Mouse (Mus musculus): ENCODE measurements around the gene Ccdc33. TPM values are rescaled to one million over a fixed set of nuclear protein-coding genes. Genes with fewer than 3 reads are reported as not detected.

The Ccdc33 gene
- total and polyA plus RNA-seq, 2 experiments from 2014 or later: not detected

DNA sequence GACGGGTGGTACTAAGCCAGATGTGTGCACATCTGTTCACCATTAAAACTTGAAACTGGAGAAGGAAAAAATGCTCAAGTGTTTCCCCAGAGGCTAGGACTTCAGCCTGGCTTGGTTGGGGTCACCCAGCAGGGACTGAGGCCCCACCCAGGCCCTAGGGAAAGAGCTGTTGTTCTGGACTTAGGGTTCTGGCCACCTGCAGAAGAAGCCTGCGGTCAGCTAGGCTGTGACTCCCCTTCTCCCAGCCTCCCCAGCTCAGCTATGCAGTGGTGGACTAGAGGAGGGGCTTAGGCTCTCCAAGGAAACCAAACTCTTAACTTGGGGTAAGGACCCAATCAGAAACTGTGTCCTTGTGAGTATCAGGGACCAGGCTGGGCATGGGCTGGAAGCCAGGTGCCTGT, 17.3 kb upstream of the Ccdc33 start:
- no peak overlapping the region for H3K4me3 ChIP-seq (ENCODE audit: low read depth, low read length)
- no peak overlapping the region for H3K9ac ChIP-seq (replicated peaks; ENCODE audit: low read depth, low read length)
- ATAC-seq (ENCODE audit: insufficient read depth, low read depth) (peak; percentile 44; the same call in 1 of the 2 replicates), DNase-seq (ENCODE audit: low spot score) (no peak)
- H3K27me3 ChIP-seq (ENCODE audit: control insufficient read depth, insufficient read depth, low read length): peaks cover 46% of the 10 kb centered on the region
- H3K36me3 ChIP-seq (replicated peaks; ENCODE audit: control insufficient read depth, insufficient read depth, low read length): no peaks in the 10 kb centered on the region
- no peaks in the 10 kb centered on the region for H3K4me1 ChIP-seq (ENCODE audit: control insufficient read depth, insufficient read depth)
- no peak overlapping the region for H3K4me2 ChIP-seq (ENCODE audit: low read depth, low read length)
- no peaks in the 10 kb centered on the region for H3K9me3 ChIP-seq (replicated peaks; ENCODE audit: control insufficient read depth, low read length)
- 40% methylated on average over 2 of the region's 2 CpGs for WGBS
- TF ChIP-seq EP300 (IDR thresholded peaks at IDR 0.05; ENCODE audit: low read depth) (no peak), CTCF (IDR thresholded peaks at IDR 0.05; ENCODE audit: low read depth) (no peak)
- H3K27ac ChIP-seq (ENCODE audit: low read depth): no peak overlapping the region

- no peak for ATAC-seq (ENCODE audit: insufficient read depth, low read depth)
- no peaks in the 10 kb centered on the region for H3K4me1 ChIP-seq (ENCODE audit: control insufficient read depth, insufficient read depth)
- H3K4me2 ChIP-seq (ENCODE audit: low read depth, low read length): no peak overlapping the region
These were observed 16.3 kb upstream of the Ccdc33 start for GRCm38 (mm10) chr9:58134906-58135305.

GRCm38 (mm10) chr9:58133893-58134884, 15.6 kb upstream of the Ccdc33 start:
- H3K4me1 ChIP-seq (ENCODE audit: control insufficient read depth, insufficient read depth): no peaks in the 10 kb centered on the region
- no peaks in the 10 kb centered on the region for H3K9me3 ChIP-seq (replicated peaks; ENCODE audit: control insufficient read depth, low read length)
- WGBS: 19% methylated on average over 16 of the region's 17 CpGs
- DNase-seq (ENCODE audit: low spot score) (no peak), ATAC-seq (ENCODE audit: insufficient read depth, low read depth) (no peak)
- no peaks in the 10 kb centered on the region for H3K36me3 ChIP-seq (replicated peaks; ENCODE audit: control insufficient read depth, insufficient read depth, low read length)
- H3K9ac ChIP-seq (replicated peaks; ENCODE audit: low read depth, low read length): no peak overlapping the region
- peaks cover 61% of the 10 kb centered on the region for H3K27me3 ChIP-seq (ENCODE audit: control insufficient read depth, insufficient read depth, low read length)
- TF ChIP-seq CTCF (IDR thresholded peaks at IDR 0.05; ENCODE audit: low read depth) (no peak), EP300 (IDR thresholded peaks at IDR 0.05; ENCODE audit: low read depth) (no peak)
- H3K4me3 ChIP-seq (ENCODE audit: low read depth, low read length): no peak overlapping the region
- no peak overlapping the region for H3K4me2 ChIP-seq (ENCODE audit: low read depth, low read length)
- no peak overlapping the region for H3K27ac ChIP-seq (ENCODE audit: low read depth)

More at GRCm38 (mm10) chr9:58134906-58135305, 16.3 kb upstream of the Ccdc33 start:
- Histone ChIP-seq H3K9ac (replicated peaks; ENCODE audit: low read depth, low read length) (no peak overlapping the region), H3K36me3 (replicated peaks; ENCODE audit: control insufficient read depth, insufficient read depth, low read length) (no peaks in the 10 kb centered on the region), H3K27me3 (ENCODE audit: control insufficient read depth, insufficient read depth, low read length) (peaks cover 53% of the 10 kb centered on the region), H3K4me3 (ENCODE audit: low read depth, low read length) (no peak overlapping the region), H3K27ac (ENCODE audit: low read depth) (no peak overlapping the region), H3K9me3 (replicated peaks; ENCODE audit: control insufficient read depth, low read length) (no peaks in the 10 kb centered on the region)
- DNase-seq (ENCODE audit: low spot score): no peak
- 29% methylated on average over 7 of the region's 7 CpGs for WGBS
- TF ChIP-seq CTCF (IDR thresholded peaks at IDR 0.05; ENCODE audit: low read depth) (no peak), EP300 (IDR thresholded peaks at IDR 0.05; ENCODE audit: low read depth) (no peak)

DNA sequence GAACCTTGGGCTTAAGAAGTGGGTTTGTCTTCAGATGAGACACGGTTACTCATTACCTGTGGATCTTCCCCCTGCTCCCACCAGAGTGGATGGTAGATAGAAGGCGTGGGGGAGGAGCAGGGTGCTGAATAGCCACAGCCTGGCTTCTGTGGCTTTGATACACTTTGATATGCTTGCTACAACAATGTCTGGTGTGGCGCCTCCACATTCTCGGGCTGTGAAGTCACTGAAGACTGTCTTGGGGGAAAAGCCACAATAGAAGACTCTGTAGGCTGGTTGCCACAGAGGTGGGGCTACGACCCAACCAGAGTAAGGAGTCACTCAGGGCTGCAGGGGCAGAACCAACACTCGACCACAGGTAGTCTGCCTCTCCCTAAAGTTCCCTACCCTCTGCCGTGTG, 13.1 kb upstream of the Ccdc33 start:
- Histone ChIP-seq H3K9ac (replicated peaks; ENCODE audit: low read depth, low read length) (no peak overlapping the region), H3K36me3 (replicated peaks; ENCODE audit: control insufficient read depth, insufficient read depth, low read length) (no peaks in the 10 kb centered on the region), H3K4me2 (ENCODE audit: low read depth, low read length) (no peak overlapping the region), H3K9me3 (replicated peaks; ENCODE audit: control insufficient read depth, low read length) (no peaks in the 10 kb centered on the region), H3K27ac (ENCODE audit: low read depth) (no peak overlapping the region), H3K4me1 (ENCODE audit: control insufficient read depth, insufficient read depth) (no peaks in the 10 kb centered on the region), H3K4me3 (ENCODE audit: low read depth, low read length) (no peak overlapping the region), H3K27me3 (ENCODE audit: control insufficient read depth, insufficient read depth, low read length) (peaks cover 69% of the 10 kb centered on the region)
- no peak for ATAC-seq (ENCODE audit: insufficient read depth, low read depth)
- WGBS: 61% methylated on average over 7 of the region's 7 CpGs
- no peak for DNase-seq (ENCODE audit: low spot score)
- TF ChIP-seq EP300 (IDR thresholded peaks at IDR 0.05; ENCODE audit: low read depth) (no peak), CTCF (IDR thresholded peaks at IDR 0.05; ENCODE audit: low read depth) (no peak)

DNA sequence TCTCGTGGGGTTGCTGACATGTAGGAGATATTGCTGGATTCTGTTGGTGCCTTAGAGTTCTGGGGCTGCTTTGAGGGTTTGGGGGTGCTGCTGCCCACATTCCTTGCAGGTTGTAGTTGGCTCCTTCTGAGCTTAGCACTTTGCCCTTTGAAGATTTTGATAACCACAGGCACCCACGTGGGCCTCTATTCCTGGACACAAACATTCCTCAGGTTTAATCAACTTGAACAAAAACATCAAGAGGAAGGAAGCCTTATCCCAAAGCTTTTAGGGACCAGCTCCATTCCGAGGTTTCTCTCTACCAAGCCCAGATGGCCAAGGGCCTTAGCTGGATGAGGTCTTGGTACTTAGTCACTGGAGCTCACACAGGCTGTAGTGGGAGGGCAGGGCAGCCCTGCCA, 12.3 kb upstream of the Ccdc33 start:
- DNase-seq (ENCODE audit: low spot score) (no peak), ATAC-seq (ENCODE audit: insufficient read depth, low read depth) (no peak)
- Histone ChIP-seq H3K27ac (ENCODE audit: low read depth) (no peak overlapping the region), H3K4me1 (ENCODE audit: control insufficient read depth, insufficient read depth) (no peaks in the 10 kb centered on the region), H3K9me3 (replicated peaks; ENCODE audit: control insufficient read depth, low read length) (no peaks in the 10 kb centered on the region), H3K36me3 (replicated peaks; ENCODE audit: control insufficient read depth, insufficient read depth, low read length) (no peaks in the 10 kb centered on the region), H3K9ac (replicated peaks; ENCODE audit: low read depth, low read length) (no peak overlapping the region), H3K4me2 (ENCODE audit: low read depth, low read length) (no peak overlapping the region), H3K27me3 (ENCODE audit: control insufficient read depth, insufficient read depth, low read length) (peaks cover 69% of the 10 kb centered on the region), H3K4me3 (ENCODE audit: low read depth, low read length) (no peak overlapping the region)
- TF ChIP-seq CTCF (IDR thresholded peaks at IDR 0.05; ENCODE audit: low read depth) (no peak), EP300 (IDR thresholded peaks at IDR 0.05; ENCODE audit: low read depth) (no peak)
- 27% methylated on average over 3 of the region's 3 CpGs for WGBS

All from heart, postnatal 0 days (tissue).